Mouse (Mus musculus) adrenal gland, adult 2 months (tissue): ENCODE data around the gene Kcng4. TPM values are rescaled to one million over a fixed set of nuclear protein-coding genes. Genes with fewer than 3 reads are reported as not detected.

ENCODE experiments used
- DNase-seq: peaks from one replicate; pipeline ENCODE4 v3.0.0; 2021
- polyA plus RNA-seq: library from polyadenylated mRNA; depleted of rRNA; stranded (reverse); fragments of >200 nt; gene quantifications from 2 replicates; pipeline ENCODE4 v1.2.3, GENCODE M21; 2012
- total RNA-seq, 2 experiments: library from RNA; stranded (reverse); gene quantifications; 2 replicates each; pipeline ENCODE4 v1.2.3; 2021

Gene Kcng4
- total and polyA plus RNA-seq, 3 experiments: 0.45 to 1.2 (median 0.66) TPM

- peak; percentile 76 for DNase-seq
Measured at GRCm38 (mm10) chr8:119641058-119641457, 5.6 kb upstream of the Kcng4 start.

- peak; percentile 55 for DNase-seq
Measured at GRCm38 (mm10) chr8:119639798-119640197, 4.3 kb upstream of the Kcng4 start.

GRCm38 (mm10) chr8:119638261-119638660 is 2.8 kb upstream of the Kcng4 start:
- DNase-seq: no peak

- no peak for DNase-seq
Measured at GRCm38 (mm10) chr8:119637381-119637780, 1.9 kb upstream of the Kcng4 start.

GRCm38 (mm10) chr8:119636766-119637165 is 1.3 kb upstream of the Kcng4 start:
- DNase-seq: peak; percentile 75

- DNase-seq: peak; percentile 47
Measured at GRCm38 (mm10) chr8:119635958-119636357, 478 bp upstream of the Kcng4 start.

- DNase-seq: no peak
Measured at GRCm38 (mm10) chr8:119634616-119635336, 704 bp downstream of the Kcng4 start.

GRCm38 (mm10) chr8:119632909-119633308 is 2.6 kb downstream of the Kcng4 start:
- DNase-seq: no peak

GRCm38 (mm10) chr8:119632246-119632645 is 3.2 kb downstream of the Kcng4 start:
- no peak for DNase-seq

GRCm38 (mm10) chr8:119630841-119631240 is 4.6 kb downstream of the Kcng4 start:
- DNase-seq: peak; percentile 44

- no peak for DNase-seq
Measured at GRCm38 (mm10) chr8:119627613-119628359, 7.7 kb downstream of the Kcng4 start.

- no peak for DNase-seq
Measured at GRCm38 (mm10) chr8:119627199-119627598, 8.3 kb downstream of the Kcng4 start.

GRCm38 (mm10) chr8:119625788-119626187 is 9.7 kb downstream of the Kcng4 start:
- no peak for DNase-seq

GRCm38 (mm10) chr8:119624916-119625315 is 10.6 kb downstream of the Kcng4 start:
- DNase-seq: no peak

- DNase-seq: no peak
Measured at GRCm38 (mm10) chr8:119623744-119624143, 11.7 kb downstream of the Kcng4 start.

GRCm38 (mm10) chr8:119623061-119623460 is 12.4 kb downstream of the Kcng4 start:
- no peak for DNase-seq

GRCm38 (mm10) chr8:119622555-119622954 is 12.9 kb downstream of the Kcng4 start:
- no peak for DNase-seq

- no peak for DNase-seq
Measured at GRCm38 (mm10) chr8:119620848-119621465, 14.5 kb downstream of the Kcng4 start.

- no peak for DNase-seq
Measured at GRCm38 (mm10) chr8:119620116-119620840, 15.2 kb downstream of the Kcng4 start.

GRCm38 (mm10) chr8:119618887-119619286 is 16.6 kb downstream of the Kcng4 start:
- no peak for DNase-seq

- DNase-seq: peak; percentile 45
Measured at GRCm38 (mm10) chr8:119617586-119617985, 17.9 kb downstream of the Kcng4 start.

GRCm38 (mm10) chr8:119616811-119617210 is 18.7 kb downstream of the Kcng4 start:
- DNase-seq: no peak
